Mouse (Mus musculus): Measurements from ENCODE around the gene Insyn1.

DNA sequence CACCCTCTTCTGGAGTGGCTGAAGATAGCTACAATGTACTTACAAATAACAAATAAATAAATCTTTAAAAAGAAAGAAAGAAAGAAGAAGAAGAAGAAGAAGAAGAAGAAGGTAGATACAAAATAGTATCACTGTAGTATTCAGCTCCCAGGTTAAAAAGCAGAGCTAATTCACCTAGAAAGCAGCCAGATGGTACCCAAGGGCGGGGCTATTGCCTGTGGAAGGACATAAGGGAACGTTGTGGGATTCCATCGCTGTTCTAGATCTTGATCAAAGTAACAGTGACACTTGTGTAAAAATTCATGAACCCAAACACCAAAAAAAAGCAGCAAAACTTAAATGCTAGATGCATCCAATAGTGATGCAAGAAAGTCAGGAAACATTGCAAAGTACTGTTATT is 31.6 kb downstream of the Insyn1 start:
- TF ChIP-seq CHD2 (IDR thresholded peaks at IDR 0.05; ENCODE audit: low read length) (no peak), POLR2A (IDR thresholded peaks at IDR 0.05; ENCODE audit: low read depth, low read length) (no peak), SIN3A (IDR thresholded peaks at IDR 0.05; ENCODE audit: low read length) (no peak), E2F4 (IDR thresholded peaks at IDR 0.05; ENCODE audit: insufficient replicate concordance, low read depth, low read length) (no peak), ETS1 (conservative IDR thresholded peaks at IDR 0.05; ENCODE audit: low read depth, low read length) (no peak), POLR2AphosphoS2 (IDR thresholded peaks at IDR 0.05; ENCODE audit: low read depth, low read length) (no peak), MAFK (IDR thresholded peaks at IDR 0.05; ENCODE audit: insufficient replicate concordance, low read length) (no peak), BHLHE40 (IDR thresholded peaks at IDR 0.05; ENCODE audit: low read depth, low read length) (no peak)

All from CH12.LX (cell line).